Mouse (Mus musculus) erythroblast, embryonic 14.5 days (primary cell): ENCODE measurements around the gene Tmem258.

ENCODE experiments used
- GATA1 ChIP-seq: IDR thresholded peaks from 2 replicates; pipeline ENCODE4 v1.6.1; 2012; ENCODE audit warnings: low read length, inconsistent platforms, mixed read lengths
- TAL1 ChIP-seq: IDR thresholded peaks from 3 replicates; pipeline ENCODE4 v1.6.1; 2012; ENCODE audit warnings: low read length, inconsistent platforms, mixed read lengths

- TF ChIP-seq GATA1 (no peak), TAL1 (no peak)
These were observed 32.5 kb upstream of the Tmem258 start for GRCm38 (mm10) chr19:10171359-10171758.
